Mouse (Mus musculus): ENCODE measurements around the gene Dglucy. TPM values are rescaled to one million over a fixed set of nuclear protein-coding genes. Genes with fewer than 3 reads are reported as not detected.

Gene Dglucy
- polyA plus RNA-seq, 1 experiment = 0.48 TPM

DNA sequence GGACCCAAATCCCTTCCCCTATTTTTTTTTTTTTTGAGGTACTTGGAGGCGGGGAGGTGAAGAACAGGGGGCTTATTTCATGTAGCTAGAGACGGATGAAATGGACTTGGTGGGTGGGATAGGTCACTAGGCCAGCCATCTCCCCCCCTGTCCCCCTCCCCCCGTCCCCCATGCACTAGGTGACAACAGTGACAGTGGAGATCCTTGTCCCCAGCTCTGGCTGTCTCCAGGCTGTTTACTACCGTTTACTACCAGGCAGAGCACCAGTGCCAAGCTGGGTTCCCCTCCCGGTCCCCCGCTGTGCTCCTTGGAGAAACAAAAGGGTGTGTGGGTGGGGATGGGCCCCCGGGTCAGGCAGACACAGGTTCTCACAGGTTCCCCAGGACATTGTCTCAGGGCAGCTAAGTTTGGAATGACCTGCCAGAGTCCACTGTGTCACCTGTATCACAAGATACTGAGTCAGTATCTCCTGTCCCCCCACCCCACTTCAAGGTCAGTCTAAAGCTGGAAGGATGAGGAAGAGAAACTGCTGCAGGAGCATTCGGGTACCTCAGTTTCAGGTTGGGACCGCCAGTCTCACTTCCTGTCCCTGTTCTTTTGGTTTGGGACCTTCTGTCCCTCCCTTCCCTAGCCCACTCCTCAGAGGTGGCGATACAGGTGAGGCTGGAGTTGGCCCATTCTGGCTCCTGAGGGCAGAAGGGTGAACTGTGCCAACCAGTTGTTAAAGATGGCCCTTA, 129.6 kb downstream of the Dglucy start:
- Histone ChIP-seq H3K4me1 (ENCODE audit: control insufficient read depth, insufficient read depth, low read length) (peaks cover 2% of the 10 kb centered on the region), H3K27me3 (ENCODE audit: control insufficient read depth, insufficient read depth, low read length, poor library complexity, severe bottlenecking) (no peaks in the 10 kb centered on the region), H3K9me3 (replicated peaks; ENCODE audit: control insufficient read depth, insufficient read depth, low read length, poor library complexity, severe bottlenecking) (no peaks in the 10 kb centered on the region), H3K27ac (ENCODE audit: insufficient read depth, low read length) (no peak overlapping the region), H3K36me3 (ENCODE audit: control insufficient read depth, insufficient read depth, low read length, poor library complexity, severe bottlenecking) (peaks cover 7% of the 10 kb centered on the region), H3K4me3 (ENCODE audit: low read depth, low read length) (peak overlapping the region; percentile 53; the same call in 1 of the 2 replicates), H3K9ac (ENCODE audit: low read depth, poor library complexity, severe bottlenecking) (peak overlapping the region; percentile 1; the same call in 1 of the 2 replicates)
- TF ChIP-seq POLR2A (IDR thresholded peaks at IDR 0.05; ENCODE audit: insufficient read depth, low read length) (no peak), CTCF (IDR thresholded peaks at IDR 0.05; ENCODE audit: low read depth, low read length) (no peak), EP300 (IDR thresholded peaks at IDR 0.05; ENCODE audit: insufficient read depth, low read depth, low read length) (0 out of 2 replicates have a peak, but pooled peaks have one; percentile 7)

DNA sequence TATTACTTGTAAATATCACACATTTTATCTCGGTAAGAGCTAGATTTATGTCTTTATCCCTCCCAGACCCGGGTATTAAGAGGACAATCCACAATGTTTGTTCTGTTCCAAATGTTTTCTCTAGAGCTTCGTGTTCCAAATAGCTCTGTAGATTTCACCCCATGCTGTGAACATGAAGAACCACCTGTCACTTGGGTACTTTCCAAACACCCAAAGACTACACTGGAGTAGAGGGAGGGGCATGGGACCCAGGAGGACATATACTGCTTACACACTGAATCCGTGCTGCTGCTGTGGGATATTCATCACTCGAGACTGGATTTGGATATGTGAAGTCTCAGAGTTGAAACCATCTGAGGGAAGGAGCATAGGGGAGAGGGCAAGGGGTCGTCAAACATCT, 130.9 kb downstream of the Dglucy start:
- Histone ChIP-seq H3K36me3 (ENCODE audit: control insufficient read depth, insufficient read depth, low read length, poor library complexity, severe bottlenecking) (peaks cover 10% of the 10 kb centered on the region), H3K9ac (ENCODE audit: low read depth, poor library complexity, severe bottlenecking) (no peak overlapping the region), H3K4me1 (ENCODE audit: control insufficient read depth, insufficient read depth, low read length) (peaks cover 2% of the 10 kb centered on the region), H3K9me3 (replicated peaks; ENCODE audit: control insufficient read depth, insufficient read depth, low read length, poor library complexity, severe bottlenecking) (no peaks in the 10 kb centered on the region), H3K4me3 (ENCODE audit: low read depth, low read length) (no peak overlapping the region), H3K27ac (ENCODE audit: insufficient read depth, low read length) (no peak overlapping the region), H3K27me3 (ENCODE audit: control insufficient read depth, insufficient read depth, low read length, poor library complexity, severe bottlenecking) (no peaks in the 10 kb centered on the region)
- TF ChIP-seq EP300 (IDR thresholded peaks at IDR 0.05; ENCODE audit: insufficient read depth, low read depth, low read length) (no peak), CTCF (IDR thresholded peaks at IDR 0.05; ENCODE audit: low read depth, low read length) (no peak), POLR2A (IDR thresholded peaks at IDR 0.05; ENCODE audit: insufficient read depth, low read length) (no peak)

DNA sequence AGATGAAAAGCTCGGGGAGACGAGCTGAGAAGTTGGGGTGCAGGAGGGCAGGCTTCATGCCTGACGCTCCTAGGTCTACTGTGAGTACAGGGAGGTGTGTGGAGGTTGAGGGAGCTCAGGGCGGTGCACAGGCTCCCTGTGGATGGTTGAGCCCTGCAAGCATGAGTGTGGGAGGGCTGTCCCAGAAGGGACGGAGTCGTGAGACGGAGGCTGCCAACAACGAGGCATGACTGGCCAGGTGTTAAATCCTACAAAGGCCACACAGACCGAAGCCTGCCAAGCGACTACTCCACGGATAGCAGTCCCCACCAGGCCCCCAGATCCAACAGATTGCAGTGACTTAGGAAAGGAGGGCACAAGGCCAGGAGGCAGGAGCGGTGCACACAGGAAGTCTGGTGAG, 131.9 kb downstream of the Dglucy start:
- H3K36me3 ChIP-seq (ENCODE audit: control insufficient read depth, insufficient read depth, low read length, poor library complexity, severe bottlenecking) = peaks cover 10% of the 10 kb centered on the region
- H3K4me3 ChIP-seq (ENCODE audit: low read depth, low read length) = no peak overlapping the region
- H3K27me3 ChIP-seq (ENCODE audit: control insufficient read depth, insufficient read depth, low read length, poor library complexity, severe bottlenecking) = no peaks in the 10 kb centered on the region
- TF ChIP-seq EP300 (IDR thresholded peaks at IDR 0.05; ENCODE audit: insufficient read depth, low read depth, low read length) (no peak), CTCF (IDR thresholded peaks at IDR 0.05; ENCODE audit: low read depth, low read length) (no peak), POLR2A (IDR thresholded peaks at IDR 0.05; ENCODE audit: insufficient read depth, low read length) (no peak)
- no peak overlapping the region for H3K27ac ChIP-seq (ENCODE audit: insufficient read depth, low read length)
- peaks cover 2% of the 10 kb centered on the region for H3K4me1 ChIP-seq (ENCODE audit: control insufficient read depth, insufficient read depth, low read length)
- no peaks in the 10 kb centered on the region for H3K9me3 ChIP-seq (replicated peaks; ENCODE audit: control insufficient read depth, insufficient read depth, low read length, poor library complexity, severe bottlenecking)
- H3K9ac ChIP-seq (ENCODE audit: low read depth, poor library complexity, severe bottlenecking) = no peak overlapping the region

DNA sequence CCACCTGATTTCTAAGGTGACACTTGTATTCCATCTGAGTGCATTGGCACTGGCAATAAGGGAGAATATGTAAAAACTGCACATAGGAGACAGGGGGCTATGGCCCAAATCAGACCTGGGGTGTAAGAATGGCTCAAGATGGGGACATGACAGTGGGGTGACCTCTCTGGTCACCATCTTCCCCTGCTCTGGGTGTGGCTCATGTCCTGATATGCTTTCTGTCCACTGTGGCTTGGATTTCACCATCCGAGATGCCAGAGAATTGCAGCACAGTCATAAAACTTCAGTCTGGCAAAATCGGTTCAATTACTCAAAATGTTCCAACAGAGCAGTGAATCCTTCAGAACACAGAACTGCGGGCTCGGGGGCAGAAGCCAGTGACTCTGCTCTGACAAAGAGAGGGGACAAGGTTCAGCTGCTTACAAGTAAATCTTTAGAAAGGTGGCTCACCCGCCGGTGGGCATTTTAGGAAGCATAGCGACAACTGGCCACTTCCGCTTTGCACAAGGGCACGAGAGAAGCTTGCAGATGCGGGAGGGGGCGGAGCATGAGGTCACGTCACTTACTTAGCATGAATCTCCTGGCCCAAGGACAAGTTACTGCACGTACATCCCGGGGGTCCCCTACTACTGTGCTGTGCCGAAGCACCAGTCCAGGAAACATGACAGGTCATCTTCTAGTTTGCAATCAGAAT, 145.9 kb downstream of the Dglucy start:
- no peaks in the 10 kb centered on the region for H3K4me1 ChIP-seq (ENCODE audit: control insufficient read depth, insufficient read depth, low read length)
- no peak overlapping the region for H3K9ac ChIP-seq (ENCODE audit: low read depth, poor library complexity, severe bottlenecking)
- H3K27me3 ChIP-seq (ENCODE audit: control insufficient read depth, insufficient read depth, low read length, poor library complexity, severe bottlenecking) = no peaks in the 10 kb centered on the region
- H3K36me3 ChIP-seq (ENCODE audit: control insufficient read depth, insufficient read depth, low read length, poor library complexity, severe bottlenecking) = peaks cover 18% of the 10 kb centered on the region
- TF ChIP-seq POLR2A (IDR thresholded peaks at IDR 0.05; ENCODE audit: insufficient read depth, low read length) (no peak), EP300 (IDR thresholded peaks at IDR 0.05; ENCODE audit: insufficient read depth, low read depth, low read length) (no peak), CTCF (IDR thresholded peaks at IDR 0.05; ENCODE audit: low read depth, low read length) (no peak)
- H3K4me3 ChIP-seq (ENCODE audit: low read depth, low read length) = no peak overlapping the region
- H3K9me3 ChIP-seq (replicated peaks; ENCODE audit: control insufficient read depth, insufficient read depth, low read length, poor library complexity, severe bottlenecking) = no peaks in the 10 kb centered on the region
- H3K27ac ChIP-seq (ENCODE audit: insufficient read depth, low read length) = no peak overlapping the region

DNA sequence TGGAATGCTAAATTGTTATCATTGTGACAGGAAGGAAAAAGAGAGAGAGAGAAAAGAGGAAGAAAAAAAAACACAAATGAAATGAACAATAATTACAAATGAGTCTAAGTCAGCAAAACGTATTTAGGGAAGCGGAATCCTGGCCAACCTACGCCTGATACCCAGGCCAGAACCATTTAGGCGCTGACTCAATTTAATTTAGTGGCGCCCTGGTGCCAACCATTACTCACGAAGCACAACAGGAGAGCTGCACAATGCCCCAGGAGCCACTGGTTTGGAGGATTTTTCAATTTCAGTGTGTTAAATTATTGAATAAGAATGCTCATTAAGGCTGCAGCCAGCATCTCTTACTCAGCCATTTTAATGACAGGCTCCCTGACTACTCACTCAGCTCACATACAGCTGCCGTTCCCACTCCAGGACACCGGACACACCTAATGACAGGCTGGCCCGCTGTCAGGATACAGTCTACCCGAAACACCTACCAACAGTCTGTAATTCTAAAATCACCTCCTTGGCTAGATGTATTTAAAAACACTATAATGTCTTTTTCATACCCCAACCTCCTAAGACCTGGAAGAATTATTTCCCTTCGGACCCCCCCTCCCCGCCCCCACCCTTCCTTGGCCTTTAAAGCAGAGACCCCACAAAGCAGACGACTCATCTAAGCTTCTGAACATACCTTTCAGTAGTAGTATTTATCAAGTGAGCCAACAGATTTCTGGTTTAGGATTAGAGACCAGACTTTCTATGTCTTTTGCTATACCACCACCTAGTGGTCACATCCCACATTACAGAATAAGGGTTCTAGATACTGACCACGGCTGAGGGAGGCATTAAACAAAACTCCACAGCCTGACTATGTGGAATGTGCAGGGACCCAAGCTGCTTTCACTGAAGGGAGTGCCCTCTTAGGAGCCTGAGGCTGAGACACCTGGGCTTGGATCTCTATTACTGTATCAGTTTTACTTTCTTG, 147.1 kb downstream of the Dglucy start:
- no peak overlapping the region for H3K27ac ChIP-seq (ENCODE audit: insufficient read depth, low read length)

More for the DNA sequence above, 147.1 kb downstream of the Dglucy start:
- TF ChIP-seq CTCF (IDR thresholded peaks at IDR 0.05; ENCODE audit: low read depth, low read length) (peak; percentile 11), POLR2A (IDR thresholded peaks at IDR 0.05; ENCODE audit: insufficient read depth, low read length) (no peak)
- H3K4me3 ChIP-seq (ENCODE audit: low read depth, low read length) = no peak overlapping the region
- no peak overlapping the region for H3K9ac ChIP-seq (ENCODE audit: low read depth, poor library complexity, severe bottlenecking)
- H3K4me1 ChIP-seq (ENCODE audit: control insufficient read depth, insufficient read depth, low read length) = no peaks in the 10 kb centered on the region
- H3K27me3 ChIP-seq (ENCODE audit: control insufficient read depth, insufficient read depth, low read length, poor library complexity, severe bottlenecking) = no peaks in the 10 kb centered on the region
- no peaks in the 10 kb centered on the region for H3K9me3 ChIP-seq (replicated peaks; ENCODE audit: control insufficient read depth, insufficient read depth, low read length, poor library complexity, severe bottlenecking)
- peaks cover 21% of the 10 kb centered on the region for H3K36me3 ChIP-seq (ENCODE audit: control insufficient read depth, insufficient read depth, low read length, poor library complexity, severe bottlenecking)

All from ES-Bruce4 (cell line).